Mouse (Mus musculus): ENCODE data around the gene 9230104L09Rik.
A peak's percentile ranks its signal among the peaks of the same experiment; 100 is the strongest.

Gene 9230104L09Rik

GRCm38 (mm10) chr2:148857506-148857905 lies 7.3 kb downstream of the 9230104L09Rik start:
- DNase-seq (ENCODE audit: low read depth in 2 of 2, low spot score in 2 of 2): no peak

GRCm38 (mm10) chr2:148856630-148857400 lies 8.0 kb downstream of the 9230104L09Rik start:
- DNase-seq (ENCODE audit: low read depth in 2 of 2, low spot score in 2 of 2): no peak

DNA sequence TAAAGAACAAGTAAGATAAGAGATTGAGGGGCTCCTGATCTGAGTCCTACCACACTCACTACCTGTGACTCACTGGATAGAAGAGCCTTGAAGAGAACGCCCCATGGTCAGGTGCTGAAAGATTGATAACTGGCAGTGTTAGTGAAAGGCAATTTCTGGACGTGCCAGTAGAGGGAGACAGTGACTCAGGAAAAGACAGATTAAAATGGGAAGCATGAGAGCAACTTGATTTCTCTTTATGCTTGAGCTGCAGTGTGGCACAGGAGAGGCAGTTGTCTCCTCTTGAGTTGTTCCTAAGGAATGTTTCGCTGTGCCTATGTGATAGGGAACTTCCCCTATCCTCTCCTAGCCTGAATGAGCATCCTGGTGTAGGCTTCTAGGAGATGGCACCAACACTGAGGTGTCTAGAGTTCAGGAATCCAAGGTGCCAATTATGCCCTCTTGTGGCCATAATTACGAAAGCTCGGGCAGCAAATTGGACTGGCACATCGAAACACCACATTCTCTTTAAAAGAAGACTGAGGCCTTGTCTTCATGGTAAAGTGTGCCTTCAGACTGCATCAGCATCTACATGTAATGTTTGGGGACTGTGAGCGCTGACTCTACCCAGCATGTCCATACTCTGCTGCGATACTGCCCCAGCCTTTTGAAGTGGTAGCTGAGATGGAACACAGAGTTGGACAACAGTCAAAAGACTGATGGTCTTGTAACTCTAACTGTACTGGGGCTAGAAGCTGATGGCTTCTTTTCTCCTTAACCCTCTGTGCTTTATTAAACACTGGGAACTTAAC lies 13.5 kb downstream of the 9230104L09Rik start:
- DNase-seq (ENCODE audit: low read depth in 2 of 2, low spot score in 2 of 2): peak; percentile 2 to 19

GRCm38 (mm10) chr2:148839224-148839623 lies 25.6 kb downstream of the 9230104L09Rik start:
- DNase-seq (ENCODE audit: low read depth in 2 of 2, low spot score in 2 of 2): no peak

DNA sequence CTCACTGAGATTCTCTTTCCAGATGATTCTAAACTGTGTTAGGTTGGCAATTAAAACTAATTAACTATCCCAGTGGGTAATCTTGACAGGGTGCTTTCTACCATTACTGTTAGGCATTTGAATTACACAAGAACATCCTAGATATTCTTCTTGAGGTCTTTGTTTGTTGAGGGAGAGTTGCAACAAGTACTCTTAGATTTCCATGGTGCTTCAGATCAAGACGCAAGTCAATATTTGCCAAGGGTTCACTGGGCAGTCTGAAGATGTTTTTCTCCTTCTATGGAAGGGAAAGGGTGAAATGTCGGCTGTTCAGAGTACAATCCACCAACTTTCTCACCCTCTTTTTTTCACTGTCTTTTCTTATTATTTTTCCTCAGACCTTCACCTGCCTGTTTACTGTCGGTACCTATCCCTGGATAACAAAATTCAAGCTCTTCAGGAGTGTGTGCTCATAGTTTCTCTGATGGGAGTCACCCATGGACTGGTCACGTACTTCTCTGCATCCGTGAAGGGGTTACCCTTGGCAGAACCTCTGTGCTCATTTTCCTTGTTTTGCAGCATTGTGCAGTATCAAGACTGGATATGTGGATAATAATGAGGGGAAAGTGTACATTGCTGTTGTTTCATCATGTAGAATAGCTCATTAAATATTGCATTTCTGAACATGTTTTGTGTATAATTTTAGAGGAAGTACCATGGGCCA lies 26.6 kb downstream of the 9230104L09Rik start:
- DNase-seq (ENCODE audit: low read depth in 2 of 2, low spot score in 2 of 2): no peak

DNA sequence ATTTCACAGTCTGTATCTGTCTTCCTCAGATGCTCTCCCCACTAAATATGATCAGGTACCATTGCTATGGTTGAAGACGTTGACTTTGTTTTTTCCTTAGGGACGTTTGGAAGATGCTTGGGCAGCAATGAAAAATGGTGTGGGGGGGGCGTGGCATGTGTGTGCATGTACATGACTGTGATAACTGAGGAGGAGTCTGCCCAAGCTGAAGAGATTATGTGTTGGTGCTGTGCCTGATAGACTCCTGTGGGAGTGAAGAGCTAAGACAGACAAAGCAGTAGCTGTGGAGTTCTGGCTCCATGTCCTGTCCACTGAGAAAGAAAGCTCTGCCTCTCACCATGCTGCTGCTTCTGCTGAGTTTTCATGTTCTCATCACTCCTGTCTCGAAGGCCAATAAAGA lies 29.9 kb downstream of the 9230104L09Rik start, which contains the start of gene Cst9:
Cst9 (plus strand) TSS at position 236 of the 400 bp plus-strand sequence.
- no peak for DNase-seq (ENCODE audit: low read depth in 2 of 2, low spot score in 2 of 2)

GRCm38 (mm10) chr2:148825986-148826385 lies 38.9 kb downstream of the 9230104L09Rik start:
- DNase-seq (ENCODE audit: low read depth in 2 of 2, low spot score in 2 of 2): no peak

DNA sequence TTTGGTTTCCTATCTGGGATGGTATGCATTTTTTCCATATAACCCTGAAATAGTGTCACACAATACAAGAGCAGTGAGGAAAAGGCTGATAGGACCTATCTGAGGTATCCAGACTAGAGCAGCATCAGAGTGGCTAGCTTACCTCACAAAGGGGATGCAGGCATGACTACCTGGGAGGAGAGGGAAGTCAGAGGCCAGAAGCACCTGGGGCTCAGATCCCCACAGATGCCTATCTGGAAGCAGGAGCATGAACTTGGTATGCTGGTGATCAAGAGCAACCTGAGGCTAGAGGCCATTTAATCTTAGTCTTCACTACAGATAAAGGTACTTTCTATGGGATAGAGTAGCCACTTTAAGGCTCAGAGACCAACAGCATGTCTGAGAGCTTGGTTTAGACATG lies 44.9 kb downstream of the 9230104L09Rik start, which contains the start of gene Cst13:
Cst13 (plus strand) TSS at position 173 of the 400 bp plus-strand sequence.
- DNase-seq (ENCODE audit: low read depth in 2 of 2, low spot score in 2 of 2): no peak

GRCm38 (mm10) chr2:148806696-148807095 lies 58.1 kb downstream of the 9230104L09Rik start:
- DNase-seq (ENCODE audit: low read depth in 2 of 2, low spot score in 2 of 2): no peak

- DNase-seq (ENCODE audit: low read depth in 2 of 2, low spot score in 2 of 2): no peak
These were observed 63.3 kb downstream of the 9230104L09Rik start for GRCm38 (mm10) chr2:148801491-148801921.

- no peak for DNase-seq (ENCODE audit: low read depth in 2 of 2, low spot score in 2 of 2)
These were observed 66.4 kb downstream of the 9230104L09Rik start, which contains the start of gene Cst8 for GRCm38 (mm10) chr2:148798485-148798884. Cst8 (plus strand) TSS chr2:148798785.
